Mouse (Mus musculus) C2C12 (cell line): ENCODE results near the gene Dhps.

Experiments
- CEBPB ChIP-seq: IDR thresholded peaks from one replicate; pipeline ENCODE4 v1.6.1; 2011; ENCODE audit warnings: low read depth, mild to moderate bottlenecking, control low read depth, moderate library complexity
- CTCF ChIP-seq: IDR thresholded peaks from one replicate; pipeline ENCODE4 v1.5.1; 2011; ENCODE audit not compliant: control insufficient read depth, insufficient read depth, insufficient read length
- FOSL1 ChIP-seq: IDR thresholded peaks from one replicate; pipeline ENCODE4 v1.8.0; 2011; ENCODE audit warnings: mild to moderate bottlenecking, low read length; ENCODE audit not compliant: poor library complexity, insufficient read depth, severe bottlenecking
- MAX ChIP-seq: IDR thresholded peaks from one replicate; pipeline ENCODE4 v1.6.1; 2011; ENCODE audit warnings: mild to moderate bottlenecking, control low read depth
- MYOD1 ChIP-seq: IDR thresholded peaks from one replicate; pipeline ENCODE4 v1.6.1; 2011; ENCODE audit warnings: low read depth; ENCODE audit not compliant: control insufficient read depth, insufficient read length
- MYOG ChIP-seq: IDR thresholded peaks from one replicate; pipeline ENCODE4 v1.6.1; 2011; ENCODE audit not compliant: control insufficient read depth, insufficient read length; ENCODE audit errors: extremely low read depth
- USF1 ChIP-seq: IDR thresholded peaks from one replicate; pipeline ENCODE4 v1.6.1; 2011; ENCODE audit warnings: low read depth, mild to moderate bottlenecking, control low read depth, moderate library complexity

DNA sequence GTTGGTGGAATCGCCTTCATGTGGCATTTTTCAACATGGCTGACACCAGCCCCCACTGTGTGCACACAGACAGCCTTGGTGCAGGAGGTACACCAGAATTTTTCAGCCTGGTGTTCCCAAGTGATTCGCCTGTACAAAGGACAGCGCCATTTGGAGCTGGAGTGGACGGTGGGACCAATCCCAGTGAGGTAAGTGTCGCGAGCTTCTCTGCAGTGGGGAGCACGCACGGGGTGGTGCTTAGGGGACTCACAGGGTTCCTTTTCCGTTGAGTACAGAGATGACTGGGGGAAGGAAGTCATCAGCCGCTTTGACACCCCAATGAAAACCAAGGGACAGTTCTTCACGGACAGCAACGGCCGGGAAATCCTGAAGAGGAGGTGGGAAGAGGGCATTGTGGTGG is 23.5 kb downstream of the Dhps start:
- TF ChIP-seq CEBPB (no peak), CTCF (no peak), MAX (no peak), USF1 (no peak), MYOG (no peak), FOSL1 (no peak), MYOD1 (no peak)
